Mouse (Mus musculus) left cerebral cortex, adult 2 months (tissue): Measurements from ENCODE around the gene Ryr1. TPM values are rescaled to one million over a fixed set of nuclear protein-coding genes. Genes with fewer than 3 reads are reported as not detected.
A peak's percentile ranks its signal among the peaks of the same experiment; 100 is the strongest.
"Not testable (repeated sequence)": the region's sequence is repeated elsewhere in the genome, so short reads cannot be mapped to it uniquely, and the experiment has no call there.

Source experiments
- DNase-seq, 2 experiments: peaks; one replicate each; pipeline ENCODE4 v3.0.0; 2021 to 2022; ENCODE audit warnings: low spot score in 2 of 2, mixed read lengths in 1 of 2; ENCODE audit errors: extremely low spot score in 1 of 2
- H3K27ac ChIP-seq: fragments of 200-600 bp; 2 replicates; pipeline ENCODE4 v1.8.1; 2022
- H3K4me3 ChIP-seq: fragments of 200-600 bp; 2 replicates; pipeline ENCODE4 v1.8.1; 2022
- CTCF ChIP-seq: fragments of 200-600 bp; IDR thresholded peaks from 2 replicates; pipeline ENCODE4 v1.8.1; 2022; ENCODE audit warnings: antibody characterized with exemption, mild to moderate bottlenecking, moderate library complexity
- intact Hi-C: fragments of 180-260 bp; cut with DNase I; formaldehyde crosslinking; loops from one replicate; pipeline ENCODE4 v1.15.1; 2025
- total RNA-seq, 2 experiments: library from RNA; stranded (reverse); gene quantifications; 2 replicates each; pipeline ENCODE4 v1.2.3; 2021

Gene Ryr1
- total RNA-seq, 2 experiments from 2014 or later = 7.7 to 10.5 TPM

GRCm38 (mm10) chr7:28972542-28972985 lies 152.4 kb downstream of the Ryr1 start:
- TF ChIP-seq CTCF = peak; percentile 74
- Histone ChIP-seq H3K4me3 (no peak overlapping the region), H3K27ac (no peak overlapping the region)
- intact Hi-C loops = loop anchor here (1.0 kb wide), 1 partner anchor 67 kb away; no protein-coding TSS in a partner anchor
- peak; percentile 68 to 79 for DNase-seq

GRCm38 (mm10) chr7:28971770-28972269 lies 153.2 kb downstream of the Ryr1 start:
- no peak for DNase-seq
- Histone ChIP-seq H3K4me3 (no peak overlapping the region), H3K27ac (no peak overlapping the region)
- no peak for TF ChIP-seq CTCF
- intact Hi-C loops = loop anchor here (1.0 kb wide), 1 partner anchor 67 kb away; no protein-coding TSS in a partner anchor

GRCm38 (mm10) chr7:28971029-28971428 lies 153.9 kb downstream of the Ryr1 start:
- intact Hi-C loops = no loop called here
- no peak for TF ChIP-seq CTCF

GRCm38 (mm10) chr7:28969672-28970394 lies 155.1 kb downstream of the Ryr1 start:
- Histone ChIP-seq H3K27ac (no peak overlapping the region), H3K4me3 (no peak overlapping the region)
- no peak for DNase-seq
- no peak for TF ChIP-seq CTCF
- intact Hi-C loops = no loop called here

More at GRCm38 (mm10) chr7:28971029-28971428, 153.9 kb downstream of the Ryr1 start:
- Histone ChIP-seq H3K4me3 (no peak overlapping the region), H3K27ac (no peak overlapping the region)
- no peak for DNase-seq

GRCm38 (mm10) chr7:28969271-28969670 lies 155.7 kb downstream of the Ryr1 start:
- no peak for DNase-seq
- H3K27ac ChIP-seq = no peak overlapping the region
- no peak for TF ChIP-seq CTCF
- intact Hi-C loops = no loop called here
- H3K4me3 ChIP-seq = no peak overlapping the region

GRCm38 (mm10) chr7:28968120-28968519 lies 156.9 kb downstream of the Ryr1 start:
- H3K27ac ChIP-seq, intact Hi-C loops, H3K4me3 ChIP-seq, DNase-seq: not testable (repeated sequence)

- Histone ChIP-seq H3K4me3 (no peak overlapping the region), H3K27ac (no peak overlapping the region)
- no peak for TF ChIP-seq CTCF
- DNase-seq = no peak
- intact Hi-C loops = no loop called here
These were observed 158.1 kb downstream of the Ryr1 start for GRCm38 (mm10) chr7:28966751-28967505.

GRCm38 (mm10) chr7:28966181-28966580 lies 158.8 kb downstream of the Ryr1 start:
- TF ChIP-seq CTCF = no peak
- no peak for DNase-seq
- intact Hi-C loops = no loop called here
- no peak overlapping the region for H3K27ac ChIP-seq
- no peak overlapping the region for H3K4me3 ChIP-seq

GRCm38 (mm10) chr7:28965346-28965840 lies 159.6 kb downstream of the Ryr1 start:
- Histone ChIP-seq H3K27ac (no peak overlapping the region), H3K4me3 (no peak overlapping the region)
- intact Hi-C loops = no loop called here
- no peak for DNase-seq
- no peak for TF ChIP-seq CTCF

GRCm38 (mm10) chr7:28963399-28963923 lies 161.5 kb downstream of the Ryr1 start:
- intact Hi-C loops = loop anchor here (5.0 kb wide), 2 partner anchors 136 to 166 kb away; partner anchors contain the start of gene Ech1
- TF ChIP-seq CTCF = no peak
- H3K4me3 ChIP-seq = no peak overlapping the region
- no peak overlapping the region for H3K27ac ChIP-seq
- no peak for DNase-seq

GRCm38 (mm10) chr7:28961927-28962670 lies 162.9 kb downstream of the Ryr1 start, which contains the start of gene Actn4:
Actn4 (minus strand) TSS chr7:28962340.
- peak; percentile 99 for DNase-seq
- no peak for TF ChIP-seq CTCF
- H3K27ac ChIP-seq = peak within 1 kb of the TSS; percentile 89
- intact Hi-C loops = loop anchor here (2.0 to 5.0 kb wide), 3 partner anchors 39 to 165 kb away; partner anchors contain the start of gene Ech1
- H3K4me3 ChIP-seq = peak within 1 kb of the TSS; percentile 100
